Mouse (Mus musculus) testis, adult 2 months (tissue): Measurements from ENCODE around the gene Rin3. TPM values are rescaled to one million over a fixed set of nuclear protein-coding genes. Genes with fewer than 3 reads are reported as not detected.

Experiments
- H3K27ac ChIP-seq: fragments of 200-500 bp; 2 replicates; pipeline ENCODE4 v1.5.1; 2012; ENCODE audit warnings: low read depth, low read length; ENCODE audit not compliant: control insufficient read depth, insufficient read depth
- H3K27me3 ChIP-seq: fragments of 200-500 bp; 2 replicates; pipeline ENCODE4 v1.6.1; 2012; ENCODE audit warnings: mild to moderate bottlenecking, low read length, moderate library complexity; ENCODE audit not compliant: control insufficient read depth, insufficient read depth
- H3K36me3 ChIP-seq: fragments of 200-500 bp; 2 replicates; pipeline ENCODE4 v1.6.1; 2012; ENCODE audit warnings: mild to moderate bottlenecking, low read length; ENCODE audit not compliant: control insufficient read depth, insufficient read depth
- H3K4me1 ChIP-seq: fragments of 200-500 bp; 2 replicates; pipeline ENCODE4 v1.6.1; 2012; ENCODE audit warnings: low read length; ENCODE audit not compliant: control insufficient read depth, insufficient read depth
- H3K4me3 ChIP-seq: fragments of 200-500 bp; 2 replicates; pipeline ENCODE4 v1.5.1; 2012; ENCODE audit warnings: low read depth, mild to moderate bottlenecking, low read length, moderate library complexity, mixed read lengths; ENCODE audit not compliant: control insufficient read depth
- CTCF ChIP-seq: fragments of 200-500 bp; IDR thresholded peaks from 2 replicates; pipeline ENCODE4 v1.5.1; 2012; ENCODE audit warnings: low read depth, mild to moderate bottlenecking, inconsistent platforms, low read length, moderate library complexity; ENCODE audit not compliant: control insufficient read depth, insufficient read depth, insufficient replicate concordance
- POLR2A ChIP-seq: fragments of 200-500 bp; IDR thresholded peaks from 2 replicates; pipeline ENCODE4 v1.6.1; 2012; ENCODE audit warnings: low read depth, mild to moderate bottlenecking, inconsistent platforms, low read length, moderate library complexity; ENCODE audit not compliant: control insufficient read depth
- polyA plus RNA-seq: library from polyadenylated mRNA; depleted of rRNA; stranded (reverse); fragments of >200 nt; gene quantifications from 2 replicates; pipeline ENCODE4 v1.2.3, GENCODE M21; 2012; rRNA removed

Gene Rin3
- 2.1 and 2.4 TPM in 2 replicates for polyA plus RNA-seq

- Histone ChIP-seq H3K27ac (peak within 1 kb of the TSS; percentile 86), H3K4me1 (peaks cover 21% of the 10 kb centered on the region), H3K36me3 (no peaks in the 10 kb centered on the region), H3K4me3 (peak within 1 kb of the TSS; percentile 87), H3K27me3 (no peaks in the 10 kb centered on the region)
- TF ChIP-seq POLR2A: 0 out of 2 replicates have a peak, but pooled peaks have one; percentile 48
- no peak for TF ChIP-seq CTCF
These were observed at the start of gene Rin3 for GRCm38 (mm10) chr12:102282763-102283482. Gene Rin3, plus strand, starts transcription at chr12:102283048.

DNA sequence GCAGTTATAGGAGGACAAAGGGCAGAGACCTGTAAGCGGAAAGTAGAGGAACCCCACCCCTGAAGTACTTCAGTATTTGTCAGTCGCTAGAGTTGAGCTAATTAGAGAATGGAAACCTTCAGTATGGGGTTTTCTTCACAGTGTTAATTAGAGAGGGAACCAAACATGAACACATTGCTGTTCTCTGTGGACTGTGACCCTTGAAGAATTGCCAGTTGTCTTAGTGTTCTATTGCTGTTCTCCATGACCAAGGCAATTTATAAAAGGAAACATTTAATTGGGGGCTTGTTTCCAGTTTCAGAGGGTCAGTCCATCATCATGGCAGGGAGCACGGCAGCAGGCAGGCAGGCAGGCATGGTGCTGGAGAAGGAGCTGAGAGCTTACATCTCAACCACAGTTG lies 47.3 kb upstream of the Rin3 start:
- no peak overlapping the region for H3K4me3 ChIP-seq
- H3K27ac ChIP-seq: no peak overlapping the region
- no peak for TF ChIP-seq POLR2A
- TF ChIP-seq CTCF: no peak
- no peaks in the 10 kb centered on the region for H3K27me3 ChIP-seq
- no peaks in the 10 kb centered on the region for H3K4me1 ChIP-seq
- H3K36me3 ChIP-seq: no peaks in the 10 kb centered on the region

DNA sequence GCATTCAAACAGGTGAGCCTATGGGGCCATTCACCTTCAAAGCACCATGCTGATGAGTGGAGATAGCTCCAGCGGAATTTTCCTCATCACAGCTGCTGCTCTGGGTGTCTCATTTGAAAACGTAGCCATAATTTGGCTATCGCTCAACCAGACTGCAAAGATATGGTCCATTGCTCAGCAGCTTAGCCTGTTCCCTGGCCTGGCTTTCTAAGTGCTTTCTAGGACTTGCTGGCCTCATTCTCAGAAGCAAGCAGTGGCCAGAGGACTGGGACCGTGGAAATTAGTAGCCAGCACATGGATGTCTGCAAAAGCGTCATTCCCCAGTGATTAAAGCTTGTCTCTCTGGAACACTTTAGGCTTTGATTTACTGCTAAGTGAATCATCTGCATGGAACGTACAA lies 46.5 kb upstream of the Rin3 start:
- no peaks in the 10 kb centered on the region for H3K27me3 ChIP-seq
- TF ChIP-seq CTCF (no peak), POLR2A (no peak)
- no peak overlapping the region for H3K27ac ChIP-seq
- no peaks in the 10 kb centered on the region for H3K4me1 ChIP-seq
- H3K36me3 ChIP-seq: no peaks in the 10 kb centered on the region
- no peak overlapping the region for H3K4me3 ChIP-seq

DNA sequence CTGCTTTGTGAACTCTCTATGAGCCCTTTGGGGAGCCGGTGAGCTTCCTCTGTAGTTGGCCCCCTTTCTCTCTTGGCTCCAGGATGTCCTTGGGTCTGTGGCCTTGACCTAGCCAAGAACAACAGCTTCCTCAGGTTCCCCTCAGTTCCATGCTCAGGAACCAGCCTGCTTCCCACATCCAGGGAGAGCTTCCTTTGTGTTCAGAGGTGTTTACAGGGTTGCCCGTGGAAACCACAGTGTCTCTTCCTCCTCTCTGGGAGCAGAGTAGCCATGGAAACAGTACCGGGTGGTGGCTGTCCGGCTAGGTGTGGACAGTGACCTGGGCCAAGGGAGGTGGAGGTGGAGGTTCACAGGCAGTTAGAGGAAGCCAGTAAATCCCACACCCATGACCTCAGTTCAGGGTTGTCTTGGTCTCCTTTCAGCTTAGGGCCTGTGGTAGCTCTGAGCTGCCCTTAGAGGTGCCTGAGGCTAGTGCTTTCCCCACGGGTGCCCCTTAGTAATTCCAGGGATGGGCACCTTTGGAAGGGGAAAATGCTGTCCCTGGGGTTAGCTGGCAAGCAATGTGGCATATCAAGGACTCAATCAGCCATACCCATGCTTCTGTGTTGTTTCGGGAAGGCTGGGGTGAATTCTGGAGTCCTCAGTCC lies 40.6 kb upstream of the Rin3 start:
- Histone ChIP-seq H3K4me1 (no peaks in the 10 kb centered on the region), H3K27me3 (no peaks in the 10 kb centered on the region), H3K4me3 (no peak overlapping the region), H3K27ac (no peak overlapping the region), H3K36me3 (no peaks in the 10 kb centered on the region)
- TF ChIP-seq CTCF: no peak
- TF ChIP-seq POLR2A: 0 out of 2 replicates have a peak, but pooled peaks have one; percentile 11

DNA sequence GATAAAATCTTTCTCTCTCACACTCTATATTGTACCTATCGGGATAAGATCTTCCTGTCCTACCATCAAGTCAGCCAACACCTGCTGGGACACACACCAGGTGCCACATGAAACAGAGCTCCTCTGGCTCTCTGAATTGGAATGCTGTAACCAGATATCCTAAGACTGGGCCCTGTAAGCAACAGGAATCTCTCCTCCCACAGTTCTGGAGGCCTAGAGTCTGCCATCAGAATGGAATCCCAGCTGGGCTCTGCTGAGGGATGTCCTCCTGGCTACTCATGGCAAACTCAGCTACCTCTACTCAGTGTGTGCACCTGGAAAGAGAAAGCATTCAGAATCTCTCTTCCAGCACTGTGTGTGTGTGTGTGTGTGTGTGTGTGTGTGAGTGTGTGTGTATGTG lies 38.9 kb upstream of the Rin3 start:
- Histone ChIP-seq H3K27me3 (no peaks in the 10 kb centered on the region), H3K27ac (no peak overlapping the region), H3K4me1 (no peaks in the 10 kb centered on the region), H3K4me3 (no peak overlapping the region), H3K36me3 (no peaks in the 10 kb centered on the region)
- TF ChIP-seq CTCF (no peak), POLR2A (no peak)

- TF ChIP-seq CTCF: no peak
- TF ChIP-seq POLR2A: no peak
- H3K4me3 ChIP-seq: no peak overlapping the region
These were observed 36.6 kb upstream of the Rin3 start for GRCm38 (mm10) chr12:102246226-102246625.

DNA sequence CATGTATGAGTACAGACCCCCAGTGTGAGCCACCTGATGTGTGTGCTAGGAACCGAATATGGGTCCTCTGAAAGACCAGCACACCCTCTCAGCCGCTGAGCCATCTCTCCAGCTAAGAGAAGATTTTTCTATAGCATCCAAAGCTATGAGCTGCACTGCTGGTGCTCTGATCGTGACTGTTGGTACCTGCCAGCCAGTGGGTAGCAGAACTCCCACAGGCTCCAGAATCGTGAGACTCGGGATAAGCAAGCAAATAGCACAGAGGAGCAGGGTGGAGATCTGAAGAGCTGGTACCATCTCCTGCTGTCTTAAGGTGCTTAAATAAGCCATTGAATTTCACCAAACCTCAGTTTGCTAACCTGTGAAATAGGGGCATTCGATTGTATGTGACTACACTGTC lies 34.7 kb upstream of the Rin3 start:
- no peak for TF ChIP-seq POLR2A
- TF ChIP-seq CTCF: no peak

More at GRCm38 (mm10) chr12:102246226-102246625, 36.6 kb upstream of the Rin3 start:
- Histone ChIP-seq H3K4me1 (no peaks in the 10 kb centered on the region), H3K27me3 (no peaks in the 10 kb centered on the region), H3K27ac (no peak overlapping the region), H3K36me3 (no peaks in the 10 kb centered on the region)

More for the DNA sequence above, 34.7 kb upstream of the Rin3 start:
- H3K36me3 ChIP-seq: no peaks in the 10 kb centered on the region
- H3K27me3 ChIP-seq: no peaks in the 10 kb centered on the region
- no peak overlapping the region for H3K4me3 ChIP-seq
- no peaks in the 10 kb centered on the region for H3K4me1 ChIP-seq
- no peak overlapping the region for H3K27ac ChIP-seq
